Mouse (Mus musculus) embryo, embryonic 11 days (tissue): ENCODE measurements around the gene 5031439G07Rik.
"Not testable (repeated sequence)": the region's sequence is repeated elsewhere in the genome, so short reads cannot be mapped to it uniquely, and the experiment has no call there.

ENCODE experiments used
- DNase-seq: peaks from one replicate; pipeline ENCODE4 v3.0.0-alpha.2; 2015

The 5031439G07Rik gene

GRCm38 (mm10) chr15:84948990-84949389 is 39.4 kb downstream of the 5031439G07Rik start:
- DNase-seq = no peak

DNA sequence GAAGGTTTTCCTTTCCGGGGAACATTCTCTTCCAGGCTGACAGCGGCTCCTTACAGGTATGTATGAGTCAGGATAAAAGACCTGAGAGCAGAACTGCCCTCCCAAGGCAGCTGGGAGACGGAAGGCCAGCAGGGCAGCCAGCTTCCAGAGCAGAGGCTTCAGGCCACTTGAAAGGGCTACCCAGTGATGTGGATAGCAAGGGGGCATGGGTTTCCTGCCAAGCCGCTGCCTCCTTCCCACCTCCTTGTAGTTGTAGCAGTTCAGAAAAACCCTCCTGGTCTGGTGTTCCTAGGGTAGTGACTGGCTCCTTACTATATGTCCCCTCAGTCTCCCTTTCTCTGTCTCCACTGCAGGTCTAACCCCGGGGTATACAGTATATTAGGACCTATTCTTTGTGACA is 44.0 kb downstream of the 5031439G07Rik start:
- no peak for DNase-seq

DNA sequence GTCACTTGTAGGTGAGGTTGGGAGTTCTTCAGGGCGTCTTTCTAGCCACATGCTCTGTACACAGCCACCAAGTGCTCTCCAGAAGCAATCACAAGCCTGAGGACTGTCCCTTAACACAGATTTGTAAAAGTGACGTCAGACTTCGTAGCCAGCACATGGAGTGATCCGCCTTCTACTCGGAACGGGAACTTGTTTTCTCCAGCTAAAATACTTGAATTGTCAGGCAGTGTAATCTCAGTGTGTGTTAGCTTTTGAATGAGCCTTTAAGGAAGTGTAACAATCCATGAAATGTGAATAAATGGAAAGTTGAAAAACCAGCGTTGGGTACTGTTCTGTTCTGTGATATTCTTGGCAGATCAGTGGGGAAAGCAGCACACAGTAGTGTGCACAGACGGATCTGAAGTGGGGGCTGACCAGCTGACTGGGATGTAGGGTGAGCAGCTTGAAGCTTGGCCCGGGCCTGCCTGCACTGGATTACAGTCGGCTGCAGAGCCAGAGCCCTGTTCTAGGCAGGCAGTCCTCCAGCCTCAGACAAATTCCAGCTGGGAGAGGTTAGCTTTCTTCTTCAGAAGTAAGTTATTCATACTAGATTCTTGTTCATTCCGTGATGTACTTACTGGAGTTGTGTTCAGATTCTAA is 45.6 kb downstream of the 5031439G07Rik start:
- DNase-seq = no peak

DNA sequence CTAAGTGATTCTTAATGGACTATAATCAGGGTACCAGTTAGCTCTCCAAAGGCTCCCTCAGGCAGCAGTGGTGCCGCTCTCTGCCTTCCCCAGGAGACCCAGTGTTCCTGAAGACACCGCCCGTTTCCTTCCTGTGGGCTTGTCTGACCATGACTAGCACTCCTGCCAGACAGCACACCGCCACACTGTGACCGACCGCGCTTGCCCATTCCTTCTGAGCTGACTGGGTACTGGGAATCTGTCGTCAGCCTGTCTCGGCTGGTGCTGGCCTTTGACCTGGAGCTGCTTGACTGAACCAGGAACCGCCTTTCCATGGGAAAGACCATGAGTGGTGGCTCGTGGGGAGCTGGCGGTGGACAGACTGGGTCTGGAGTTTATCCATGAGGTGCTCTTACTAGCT is 48.2 kb downstream of the 5031439G07Rik start:
- DNase-seq = peak; percentile 20

DNA sequence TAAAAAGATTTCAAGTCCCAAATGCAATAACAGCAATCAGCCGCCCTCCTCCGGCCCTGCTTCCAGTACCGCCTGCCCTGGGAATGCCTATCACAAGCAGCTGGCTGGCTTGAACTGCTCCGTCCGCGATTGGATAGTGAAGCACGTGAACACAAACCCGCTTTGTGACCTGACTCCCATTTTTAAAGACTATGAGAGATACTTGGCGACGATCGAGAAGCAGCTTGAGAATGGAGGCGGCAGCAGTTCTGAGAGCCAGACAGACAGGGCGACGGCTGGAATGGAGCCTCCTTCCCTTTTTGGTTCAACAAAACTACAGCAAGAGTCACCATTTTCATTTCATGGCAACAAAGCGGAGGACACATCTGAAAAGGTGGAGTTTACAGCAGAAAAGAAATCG is 53.5 kb downstream of the 5031439G07Rik start:
- no peak for DNase-seq

- no peak for DNase-seq
Measured at GRCm38 (mm10) chr15:84932351-84932750, 56.0 kb downstream of the 5031439G07Rik start.

GRCm38 (mm10) chr15:84925495-84926018 is 62.8 kb downstream of the 5031439G07Rik start:
- DNase-seq = peak; percentile 34

DNA sequence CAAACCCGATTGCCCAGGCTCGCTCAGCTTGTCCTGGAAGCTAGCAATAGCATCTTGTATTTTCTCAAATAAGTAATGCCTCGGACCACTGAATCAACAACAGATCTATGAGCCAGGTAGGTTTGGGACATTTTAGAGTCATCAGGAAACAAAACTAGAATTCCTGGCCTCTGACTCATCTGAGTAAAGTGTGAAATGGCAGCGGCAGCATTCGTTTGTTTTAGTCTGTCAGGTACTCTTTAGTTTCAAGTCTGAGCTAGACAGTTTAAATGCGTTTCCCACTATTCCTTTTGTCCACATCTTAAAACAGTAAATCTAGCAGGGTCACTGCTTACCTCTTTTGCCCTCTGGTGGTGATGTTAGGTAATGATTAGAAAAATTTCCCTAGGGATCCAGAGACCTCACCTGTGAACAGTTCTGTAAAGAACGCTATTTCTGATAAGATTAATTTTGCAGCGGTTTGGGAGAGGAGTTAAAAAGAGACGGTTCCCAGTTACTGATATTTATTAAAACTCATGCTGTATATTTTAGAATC is 63.5 kb downstream of the 5031439G07Rik start:
- peak; percentile 77 for DNase-seq

- peak; percentile 30 for DNase-seq
Measured at GRCm38 (mm10) chr15:84923508-84924181, 64.7 kb downstream of the 5031439G07Rik start.

DNA sequence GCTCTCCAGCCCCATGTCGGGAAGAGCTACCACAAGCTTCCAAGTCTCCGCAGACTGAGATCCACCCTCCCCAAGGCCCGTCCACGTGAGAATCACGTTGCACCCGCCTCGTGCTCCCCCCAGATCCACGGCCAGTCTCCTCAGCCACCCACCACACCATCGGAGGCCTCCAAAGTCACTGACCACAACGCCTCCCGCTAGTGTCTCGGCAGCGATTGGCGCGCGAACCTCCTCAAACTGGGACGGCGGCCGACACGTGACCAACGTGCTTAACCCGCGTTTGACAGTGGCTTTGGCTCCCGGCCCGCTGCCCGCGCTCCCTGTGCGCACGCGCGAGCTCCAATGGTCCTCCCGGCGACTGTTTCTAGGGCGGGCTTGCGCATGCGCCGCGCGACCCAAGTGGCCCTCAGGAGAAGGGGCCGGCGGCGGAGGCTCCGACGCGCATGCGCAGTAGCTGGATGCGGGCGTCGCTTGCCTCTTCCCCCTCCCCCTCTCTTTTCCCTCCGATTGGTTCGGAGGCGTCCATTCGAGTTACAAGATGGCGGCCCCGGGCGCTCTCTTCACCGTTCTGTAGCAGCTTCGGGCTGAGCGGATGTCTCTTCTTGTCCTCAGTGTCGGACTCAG is 65.4 kb downstream of the 5031439G07Rik start, which contains the start of gene Nup50:
Nup50 (plus strand) TSS at position 528 of the 624 bp plus-strand sequence.
- DNase-seq = peak; percentile 100

GRCm38 (mm10) chr15:84919938-84920337 is 68.4 kb downstream of the 5031439G07Rik start, which contains the start of gene Gm29666:
Gene Gm29666, minus strand, starts transcription at chr15:84920038.
- no peak for DNase-seq

DNA sequence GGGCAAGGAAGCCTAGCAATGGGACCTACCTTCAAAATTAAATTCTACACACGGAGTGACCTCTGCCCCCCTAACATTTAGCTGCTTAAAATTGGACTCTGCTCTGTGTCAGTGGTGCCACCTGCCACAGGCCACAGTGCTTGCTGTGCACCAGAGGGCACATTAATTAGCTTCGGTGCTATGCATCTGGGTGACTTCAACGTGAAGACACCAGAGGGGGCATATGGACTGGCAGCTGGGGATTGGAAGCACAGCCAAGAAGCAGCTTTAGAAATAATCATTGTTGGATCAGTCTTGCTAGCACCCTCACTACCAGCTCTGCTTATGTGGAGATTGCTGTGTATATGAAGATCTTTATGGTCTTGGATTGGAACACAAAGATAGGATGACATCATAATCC is 75.2 kb downstream of the 5031439G07Rik start:
- no peak for DNase-seq

GRCm38 (mm10) chr15:84903843-84904385 is 84.4 kb downstream of the 5031439G07Rik start:
- DNase-seq = no peak

DNA sequence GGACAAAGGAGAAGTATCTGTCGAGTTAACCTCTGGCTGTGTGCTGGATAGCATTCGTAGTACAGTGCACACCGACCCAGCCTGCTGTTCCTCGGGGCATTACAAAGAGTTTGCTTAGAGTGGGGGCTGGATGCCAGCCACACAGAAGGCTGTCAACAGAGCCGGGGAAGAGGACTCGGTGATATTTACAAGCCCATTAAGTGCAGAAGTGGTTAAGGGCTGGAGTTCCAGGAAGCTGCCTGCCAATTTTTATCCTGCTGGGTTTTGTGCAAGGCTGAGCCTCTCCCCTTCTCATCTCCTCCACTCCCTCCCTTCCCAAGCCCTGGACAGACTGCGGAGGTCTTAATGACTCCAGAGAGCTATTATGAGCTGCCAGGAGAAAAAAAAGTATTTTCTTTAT is 90.3 kb downstream of the 5031439G07Rik start:
- DNase-seq = peak; percentile 5

DNA sequence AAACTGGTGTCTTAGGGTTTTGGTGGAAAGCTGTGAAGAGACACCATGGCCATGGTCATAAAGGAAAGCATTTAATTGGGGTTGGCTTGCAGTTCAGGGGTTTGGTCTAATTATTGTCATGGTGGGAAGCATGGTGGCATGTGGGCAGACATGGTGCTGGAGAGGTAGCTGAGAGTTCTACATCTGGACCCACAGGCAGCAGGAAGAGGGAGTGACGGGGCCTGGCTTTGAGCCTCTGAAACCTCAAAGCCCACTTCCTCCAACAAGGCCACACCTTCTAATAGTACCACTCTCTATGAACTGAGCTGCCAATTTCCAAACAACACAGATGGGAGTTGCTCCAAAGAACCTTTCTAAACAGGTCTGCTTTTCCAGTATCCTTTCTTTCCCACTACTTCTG is 91.7 kb downstream of the 5031439G07Rik start:
- DNase-seq = no peak

DNA sequence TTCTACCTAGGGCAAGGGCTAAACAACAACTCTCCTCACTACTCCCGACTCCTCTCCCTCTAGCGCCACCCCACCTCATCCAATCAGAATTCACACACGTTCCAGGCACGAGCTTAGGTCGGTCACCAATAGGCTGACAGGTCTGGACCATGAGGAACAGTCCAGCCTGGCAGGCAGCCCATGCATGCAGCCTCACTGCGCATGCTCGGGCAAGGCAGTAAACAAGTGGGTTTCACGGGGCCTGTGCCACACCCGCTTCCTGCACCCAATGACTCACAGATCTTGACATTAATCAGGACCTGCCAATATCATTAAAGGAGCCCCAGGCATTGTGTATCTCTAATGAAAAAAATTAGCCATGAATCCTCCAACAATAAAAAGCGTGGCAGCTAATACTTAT is 92.1 kb downstream of the 5031439G07Rik start:
- not testable (repeated sequence) for DNase-seq
